Mouse (Mus musculus): ENCODE measurements around the gene Magel2. TPM values are rescaled to one million over a fixed set of nuclear protein-coding genes. Genes with fewer than 3 reads are reported as not detected.

Magel2 gene
- polyA plus RNA-seq (2015; fragmentation: Nextera tagmentation; extraction: Ambion mirVana), result 8.0 and 10.2 TPM in 2 replicates

GRCm38 (mm10) chr7:62376510-62377304, at the start of gene Magel2:
Magel2 (plus strand) TSS chr7:62377010.

GRCm38 (mm10) chr7:62346269-62346668, 30.5 kb upstream of the Magel2 start, which contains the start of gene Ndn:
Ndn (plus strand) TSS chr7:62346569.

GRCm38 (mm10) chr7:62419493-62420360, 42.9 kb downstream of the Magel2 start, which contains the start of gene Mkrn3:
Mkrn3 (minus strand) TSS chr7:62420139.

Other genes with a start within 250 kb of the Magel2 start
- 458 and 501 TPM in 2 replicates for gene Ndn, start 30.4 kb upstream of the Magel2 start, polyA plus RNA-seq (2015; fragmentation: Nextera tagmentation; extraction: Ambion mirVana)
- 22.2 and 24.5 TPM in 2 replicates for gene Mkrn3, start 43.1 kb downstream of the Magel2 start, polyA plus RNA-seq (2015; fragmentation: Nextera tagmentation; extraction: Ambion mirVana)
- gene Peg12, start 87.5 kb downstream of the Magel2 start, polyA plus RNA-seq (2015; fragmentation: Nextera tagmentation; extraction: Ambion mirVana), result 6.7 and 6.8 TPM in 2 replicates

Data from neural tube, postnatal 0 days (tissue).